Mouse (Mus musculus): ENCODE results near the gene B830017H08Rik. TPM values are rescaled to one million over a fixed set of nuclear protein-coding genes. Genes with fewer than 3 reads are reported as not detected.
A peak's percentile ranks its signal among the peaks of the same experiment; 100 is the strongest.

The B830017H08Rik gene
- polyA plus RNA-seq, 1 experiment from 2014 or later = 2.1 TPM

- WGBS = 73% methylated on average over 6 of the region's 6 CpGs
- Histone ChIP-seq H3K27me3 (no peaks in the 10 kb centered on the region), H3K36me3 (peaks cover 34% of the 10 kb centered on the region), H3K4me2 (no peak overlapping the region), H3K9ac (no peak overlapping the region), H3K27ac (no peak overlapping the region), H3K4me1 (replicated peaks) (no peaks in the 10 kb centered on the region), H3K4me3 (no peak overlapping the region), H3K9me3 (no peaks in the 10 kb centered on the region)
- no peak for ATAC-seq (ENCODE audit: low FRiP score)
Observed at GRCm38 (mm10) chr16:17865770-17866169, 32.8 kb downstream of the B830017H08Rik start.

- Histone ChIP-seq H3K36me3 (peaks cover 42% of the 10 kb centered on the region), H3K27me3 (no peaks in the 10 kb centered on the region), H3K4me2 (no peak overlapping the region), H3K27ac (no peak overlapping the region), H3K4me3 (no peak overlapping the region), H3K9me3 (no peaks in the 10 kb centered on the region), H3K9ac (no peak overlapping the region), H3K4me1 (replicated peaks) (no peaks in the 10 kb centered on the region)
- 92% methylated on average over 5 of the region's 5 CpGs for WGBS
- no peak for ATAC-seq (ENCODE audit: low FRiP score)
Observed at GRCm38 (mm10) chr16:17871248-17871647, 38.3 kb downstream of the B830017H08Rik start.

GRCm38 (mm10) chr16:17872995-17873394, 40.1 kb downstream of the B830017H08Rik start:
- H3K9ac ChIP-seq = peak overlapping the region; percentile 15; the same call in 1 of the 2 replicates
- H3K9me3 ChIP-seq = no peaks in the 10 kb centered on the region
- 75% methylated on average over 4 of the region's 4 CpGs for WGBS
- ATAC-seq (ENCODE audit: low FRiP score) = no peak
- H3K36me3 ChIP-seq = peaks cover 45% of the 10 kb centered on the region
- H3K27ac ChIP-seq = no peak overlapping the region
- H3K27me3 ChIP-seq = no peaks in the 10 kb centered on the region
- no peak overlapping the region for H3K4me3 ChIP-seq
- no peak overlapping the region for H3K4me2 ChIP-seq
- H3K4me1 ChIP-seq (replicated peaks) = no peaks in the 10 kb centered on the region

- Histone ChIP-seq H3K4me3 (no peak overlapping the region), H3K36me3 (peaks cover 38% of the 10 kb centered on the region), H3K9ac (no peak overlapping the region), H3K9me3 (no peaks in the 10 kb centered on the region), H3K27me3 (no peaks in the 10 kb centered on the region), H3K4me1 (replicated peaks) (no peaks in the 10 kb centered on the region), H3K27ac (no peak overlapping the region), H3K4me2 (no peak overlapping the region)
- 91% methylated on average over 4 of the region's 4 CpGs for whole genome bisulfite sequencing
- no peak for ATAC-seq (ENCODE audit: low FRiP score)
Observed at GRCm38 (mm10) chr16:17875174-17875573, 42.3 kb downstream of the B830017H08Rik start.

- no peak for ATAC-seq (ENCODE audit: low FRiP score)
- no peaks in the 10 kb centered on the region for H3K27me3 ChIP-seq
- no peak overlapping the region for H3K4me2 ChIP-seq
- no peaks in the 10 kb centered on the region for H3K9me3 ChIP-seq
- H3K36me3 ChIP-seq = peaks cover 30% of the 10 kb centered on the region
- 0 out of 2 replicates have a peak, but pooled peaks cover 2% of the 10 kb centered on the region for H3K4me1 ChIP-seq (replicated peaks)
- WGBS = 95% methylated on average over 1 of the region's 1 CpGs
- no peak overlapping the region for H3K9ac ChIP-seq
- H3K4me3 ChIP-seq = no peak overlapping the region
- no peak overlapping the region for H3K27ac ChIP-seq
Observed at GRCm38 (mm10) chr16:17876096-17876495, 43.2 kb downstream of the B830017H08Rik start.

GRCm38 (mm10) chr16:17879571-17879970, 46.6 kb downstream of the B830017H08Rik start:
- no peak overlapping the region for H3K27ac ChIP-seq

GRCm38 (mm10) chr16:17882196-17882595, 49.3 kb downstream of the B830017H08Rik start:
- H3K4me3 ChIP-seq = no peak overlapping the region
- no peak overlapping the region for H3K4me2 ChIP-seq
- ATAC-seq (ENCODE audit: low FRiP score) = no peak
- H3K9ac ChIP-seq = no peak overlapping the region
- H3K27me3 ChIP-seq = no peaks in the 10 kb centered on the region
- H3K4me1 ChIP-seq (replicated peaks) = peaks cover 36% of the 10 kb centered on the region
- H3K36me3 ChIP-seq = peaks cover 23% of the 10 kb centered on the region
- H3K27ac ChIP-seq = no peak overlapping the region
- H3K9me3 ChIP-seq = no peaks in the 10 kb centered on the region

More at GRCm38 (mm10) chr16:17879571-17879970, 46.6 kb downstream of the B830017H08Rik start:
- H3K27me3 ChIP-seq = no peaks in the 10 kb centered on the region
- peaks cover 17% of the 10 kb centered on the region for H3K4me1 ChIP-seq (replicated peaks)
- H3K9me3 ChIP-seq = no peaks in the 10 kb centered on the region
- no peak overlapping the region for H3K4me3 ChIP-seq
- H3K4me2 ChIP-seq = no peak overlapping the region
- no peak overlapping the region for H3K9ac ChIP-seq
- ATAC-seq (ENCODE audit: low FRiP score) = no peak
- WGBS = 95% methylated on average over 4 of the region's 4 CpGs
- peaks cover 24% of the 10 kb centered on the region for H3K36me3 ChIP-seq

- Histone ChIP-seq H3K9ac (no peak overlapping the region), H3K4me1 (replicated peaks) (peaks cover 36% of the 10 kb centered on the region), H3K4me3 (no peak overlapping the region), H3K4me2 (no peak overlapping the region), H3K27ac (no peak overlapping the region), H3K36me3 (peaks cover 12% of the 10 kb centered on the region), H3K27me3 (no peaks in the 10 kb centered on the region), H3K9me3 (no peaks in the 10 kb centered on the region)
- no peak for ATAC-seq (ENCODE audit: low FRiP score)
- WGBS = 90% methylated on average over 6 of the region's 6 CpGs
Observed at GRCm38 (mm10) chr16:17884116-17884515, 51.2 kb downstream of the B830017H08Rik start.

Other genes with a start within 250 kb of the B830017H08Rik start
- gene Slc7a4, start 249.9 kb upstream of the B830017H08Rik start, polyA plus RNA-seq (2015; fragmentation: Nextera tagmentation; extraction: Ambion mirVana) = 20.2 and 21.0 TPM in 2 replicates
- gene Smpd4, start 213.8 kb upstream of the B830017H08Rik start, polyA plus RNA-seq (2015; fragmentation: Nextera tagmentation; extraction: Ambion mirVana) = 23.8 and 27.2 TPM in 2 replicates
- 7.0 and 7.8 TPM in 2 replicates for gene Ccdc74a, start 186.7 kb upstream of the B830017H08Rik start, polyA plus RNA-seq (2015; fragmentation: Nextera tagmentation; extraction: Ambion mirVana)
- 44.3 and 48.7 TPM in 2 replicates for gene Med15, start 100.2 kb upstream of the B830017H08Rik start, polyA plus RNA-seq (2015; fragmentation: Nextera tagmentation; extraction: Ambion mirVana)
- 70.9 and 77.6 TPM in 2 replicates for gene Klhl22, start 73.5 kb upstream of the B830017H08Rik start, polyA plus RNA-seq (2015; fragmentation: Nextera tagmentation; extraction: Ambion mirVana)
- gene Scarf2, start 35.8 kb upstream of the B830017H08Rik start, polyA plus RNA-seq (2015; fragmentation: Nextera tagmentation; extraction: Ambion mirVana) = 1.6 and 2.0 TPM in 2 replicates
- gene Car15, start 5.2 kb downstream of the B830017H08Rik start, polyA plus RNA-seq (2015; fragmentation: Nextera tagmentation; extraction: Ambion mirVana) = 4.5 and 4.8 TPM in 2 replicates
- 0.63 and 0.65 TPM in 2 replicates for gene Gm20518, start 58.5 kb downstream of the B830017H08Rik start, polyA plus RNA-seq (2015; fragmentation: Nextera tagmentation; extraction: Ambion mirVana)
- gene Tssk1, start 61.1 kb downstream of the B830017H08Rik start, polyA plus RNA-seq (2015; fragmentation: Nextera tagmentation; extraction: Ambion mirVana) = 0.05 and 0.10 TPM in 2 replicates
- gene Dgcr2, start 65.4 kb downstream of the B830017H08Rik start, polyA plus RNA-seq (2015; fragmentation: Nextera tagmentation; extraction: Ambion mirVana) = 94.0 and 101 TPM in 2 replicates
- not detected in 2 replicates for gene Tssk2, start 65.5 kb downstream of the B830017H08Rik start, polyA plus RNA-seq (2015; fragmentation: Nextera tagmentation; extraction: Ambion mirVana)
- gene Ess2, start 78.2 kb downstream of the B830017H08Rik start, polyA plus RNA-seq (2015; fragmentation: Nextera tagmentation; extraction: Ambion mirVana) = 47.8 and 53.9 TPM in 2 replicates
- gene Gsc2, start 81.9 kb downstream of the B830017H08Rik start, polyA plus RNA-seq (2015; fragmentation: Nextera tagmentation; extraction: Ambion mirVana) = 0.94 and 1.1 TPM in 2 replicates
- gene Slc25a1, start 95.1 kb downstream of the B830017H08Rik start, polyA plus RNA-seq (2015; fragmentation: Nextera tagmentation; extraction: Ambion mirVana) = 172 and 173 TPM in 2 replicates
- gene Vpreb2, start 147.3 kb downstream of the B830017H08Rik start, polyA plus RNA-seq (2015; fragmentation: Nextera tagmentation; extraction: Ambion mirVana) = not detected in 2 replicates
- gene Dgcr6, start 219.7 kb downstream of the B830017H08Rik start, polyA plus RNA-seq (2015; fragmentation: Nextera tagmentation; extraction: Ambion mirVana) = 167 and 179 TPM in 2 replicates